Mouse (Mus musculus) testis, adult 2 months (tissue): Measurements from ENCODE around the gene Arhgef3. TPM values are rescaled to one million over a fixed set of nuclear protein-coding genes. Genes with fewer than 3 reads are reported as not detected.

ENCODE experiments used
- H3K27ac ChIP-seq: fragments of 200-500 bp; 2 replicates; pipeline ENCODE4 v1.5.1; 2012; ENCODE audit warnings: low read depth, low read length; ENCODE audit not compliant: control insufficient read depth, insufficient read depth
- H3K27me3 ChIP-seq: fragments of 200-500 bp; 2 replicates; pipeline ENCODE4 v1.6.1; 2012; ENCODE audit warnings: mild to moderate bottlenecking, low read length, moderate library complexity; ENCODE audit not compliant: control insufficient read depth, insufficient read depth
- H3K36me3 ChIP-seq: fragments of 200-500 bp; 2 replicates; pipeline ENCODE4 v1.6.1; 2012; ENCODE audit warnings: mild to moderate bottlenecking, low read length; ENCODE audit not compliant: control insufficient read depth, insufficient read depth
- H3K4me1 ChIP-seq: fragments of 200-500 bp; 2 replicates; pipeline ENCODE4 v1.6.1; 2012; ENCODE audit warnings: low read length; ENCODE audit not compliant: control insufficient read depth, insufficient read depth
- H3K4me3 ChIP-seq: fragments of 200-500 bp; 2 replicates; pipeline ENCODE4 v1.5.1; 2012; ENCODE audit warnings: low read depth, mild to moderate bottlenecking, low read length, moderate library complexity, mixed read lengths; ENCODE audit not compliant: control insufficient read depth
- CTCF ChIP-seq: fragments of 200-500 bp; IDR thresholded peaks from 2 replicates; pipeline ENCODE4 v1.5.1; 2012; ENCODE audit warnings: low read depth, mild to moderate bottlenecking, inconsistent platforms, low read length, moderate library complexity; ENCODE audit not compliant: control insufficient read depth, insufficient read depth, insufficient replicate concordance
- POLR2A ChIP-seq: fragments of 200-500 bp; IDR thresholded peaks from 2 replicates; pipeline ENCODE4 v1.6.1; 2012; ENCODE audit warnings: low read depth, mild to moderate bottlenecking, inconsistent platforms, low read length, moderate library complexity; ENCODE audit not compliant: control insufficient read depth
- polyA plus RNA-seq: library from polyadenylated mRNA; depleted of rRNA; stranded (reverse); fragments of >200 nt; gene quantifications from 2 replicates; pipeline ENCODE4 v1.2.3, GENCODE M21; 2012

The Arhgef3 gene
- polyA plus RNA-seq, 1 experiment = 7.7 TPM

- no peaks in the 10 kb centered on the region for H3K36me3 ChIP-seq
- no peaks in the 10 kb centered on the region for H3K27me3 ChIP-seq
- H3K4me1 ChIP-seq = no peaks in the 10 kb centered on the region
- H3K27ac ChIP-seq = no peak overlapping the region
- no peak overlapping the region for H3K4me3 ChIP-seq
- TF ChIP-seq POLR2A = no peak
Measured at GRCm38 (mm10) chr14:27388616-27389015, 273.9 kb downstream of the Arhgef3 start.

GRCm38 (mm10) chr14:27389722-27390121 lies 275.0 kb downstream of the Arhgef3 start:
- Histone ChIP-seq H3K4me3 (no peak overlapping the region), H3K27ac (no peak overlapping the region), H3K36me3 (no peaks in the 10 kb centered on the region), H3K4me1 (no peaks in the 10 kb centered on the region), H3K27me3 (no peaks in the 10 kb centered on the region)
- TF ChIP-seq CTCF = no peak
- no peak for TF ChIP-seq POLR2A

GRCm38 (mm10) chr14:27390663-27391062 lies 276.0 kb downstream of the Arhgef3 start:
- Histone ChIP-seq H3K4me1 (no peaks in the 10 kb centered on the region), H3K4me3 (no peak overlapping the region), H3K27ac (no peak overlapping the region), H3K36me3 (no peaks in the 10 kb centered on the region), H3K27me3 (no peaks in the 10 kb centered on the region)
- TF ChIP-seq POLR2A (no peak), CTCF (no peak)

GRCm38 (mm10) chr14:27391776-27392308 lies 277.1 kb downstream of the Arhgef3 start:
- no peaks in the 10 kb centered on the region for H3K36me3 ChIP-seq
- no peak overlapping the region for H3K4me3 ChIP-seq
- H3K4me1 ChIP-seq = no peaks in the 10 kb centered on the region
- H3K27ac ChIP-seq = no peak overlapping the region
- TF ChIP-seq POLR2A (no peak), CTCF (no peak)
- H3K27me3 ChIP-seq = no peaks in the 10 kb centered on the region

- Histone ChIP-seq H3K36me3 (no peaks in the 10 kb centered on the region), H3K4me1 (no peaks in the 10 kb centered on the region), H3K27me3 (no peaks in the 10 kb centered on the region), H3K4me3 (no peak overlapping the region), H3K27ac (no peak overlapping the region)
- TF ChIP-seq CTCF = no peak
- no peak for TF ChIP-seq POLR2A
Measured at GRCm38 (mm10) chr14:27392660-27393059, 278.0 kb downstream of the Arhgef3 start.

GRCm38 (mm10) chr14:27393806-27394205 lies 279.1 kb downstream of the Arhgef3 start:
- no peak for TF ChIP-seq CTCF
- no peak for TF ChIP-seq POLR2A
- no peak overlapping the region for H3K27ac ChIP-seq

GRCm38 (mm10) chr14:27396424-27396823 lies 281.7 kb downstream of the Arhgef3 start:
- TF ChIP-seq POLR2A = no peak
- no peak for TF ChIP-seq CTCF
- H3K27ac ChIP-seq = no peak overlapping the region
- no peaks in the 10 kb centered on the region for H3K27me3 ChIP-seq
- H3K4me3 ChIP-seq = no peak overlapping the region
- H3K36me3 ChIP-seq = no peaks in the 10 kb centered on the region
- no peaks in the 10 kb centered on the region for H3K4me1 ChIP-seq

More at GRCm38 (mm10) chr14:27393806-27394205, 279.1 kb downstream of the Arhgef3 start:
- Histone ChIP-seq H3K27me3 (no peaks in the 10 kb centered on the region), H3K4me3 (no peak overlapping the region), H3K4me1 (no peaks in the 10 kb centered on the region), H3K36me3 (no peaks in the 10 kb centered on the region)

- no peak overlapping the region for H3K4me3 ChIP-seq
- H3K27me3 ChIP-seq = no peaks in the 10 kb centered on the region
- H3K27ac ChIP-seq = no peak overlapping the region
- no peaks in the 10 kb centered on the region; the same call in 1 of the 2 replicates for H3K36me3 ChIP-seq
- no peaks in the 10 kb centered on the region for H3K4me1 ChIP-seq
- TF ChIP-seq CTCF (no peak), POLR2A (no peak)
Measured at GRCm38 (mm10) chr14:27397526-27397925, 282.8 kb downstream of the Arhgef3 start.
